In genomic region chrX:110666853-110667504, GRCm38 (mm10) we compare ENCODE assay signal across 34 mouse cellular contexts.
A peak's percentile ranks its signal among the peaks of the same experiment; 100 is the strongest.
DNase-seq lines count a peak whose midpoint lies in the region; ATAC-seq and TF ChIP-seq lines count a peak whose summit lies in the region.
"Had no signal": no experiment of that assay in that cellular context is flagged by ENCODE, and none has a peak within 500 bp of the region (broad histone marks: within the 10 kb centered on the region; RNA-seq: fewer than 3 reads in every experiment).

No protein-coding gene starts in this region.

- no peaks in the 10 kb centered on the region for H3K4me1 ChIP-seq in forebrain, embryonic 16.5 days (replicated peaks; ENCODE audit: control insufficient read depth, insufficient read depth, low read length)
- H3K4me1 ChIP-seq: embryonic facial prominence, embryonic 10.5 days; embryonic facial prominence, embryonic 15.5 days; hindbrain, embryonic 12.5 days; kidney, embryonic 15.5 days; neural tube, embryonic 12.5 days had no signal

- no peak overlapping the region for H3K9ac ChIP-seq in forebrain, embryonic 16.5 days (replicated peaks; ENCODE audit: low read depth, low read length)
- H3K9ac ChIP-seq: embryonic facial prominence, embryonic 15.5 days; hindbrain, embryonic 12.5 days; kidney, embryonic 15.5 days; liver, embryonic 14.5 days; neural tube, embryonic 12.5 days had no signal

- no peaks in the 10 kb centered on the region for H3K9me3 ChIP-seq in forebrain, embryonic 16.5 days (ENCODE audit: control insufficient read depth, low read length)
- H3K9me3 ChIP-seq: embryonic facial prominence, embryonic 10.5 days; embryonic facial prominence, embryonic 15.5 days; hindbrain, embryonic 12.5 days; kidney, embryonic 15.5 days; neural tube, embryonic 12.5 days had no signal

- ATAC-seq in forebrain, embryonic 16.5 days = peak; percentile 79
- no peak for ATAC-seq in inflammation-experienced regulatory T-cells, adult 6 months
- ATAC-seq: CD4-positive, CD25-positive, alpha-beta regulatory T cell, adult 4 months; midbrain, embryonic 16.5 days had no signal

- no peak overlapping the region for H3K4me3 ChIP-seq in layer of hippocampus, adult 2 months
- H3K4me3 ChIP-seq in forebrain, embryonic 16.5 days (replicated peaks; ENCODE audit: low read length) = no peak overlapping the region
- H3K4me3 ChIP-seq: embryonic facial prominence, embryonic 10.5 days; embryonic facial prominence, embryonic 15.5 days; gastrocnemius, adult 2 months; hindbrain, embryonic 12.5 days; kidney, embryonic 15.5 days; myocyte; neural tube, embryonic 12.5 days had no signal

- H3K27ac ChIP-seq in layer of hippocampus, adult 2 months = no peak overlapping the region
- no peak overlapping the region for H3K27ac ChIP-seq in forebrain, embryonic 16.5 days (ENCODE audit: low read length)
- H3K27ac ChIP-seq: embryonic facial prominence, embryonic 10.5 days; embryonic facial prominence, embryonic 15.5 days; gastrocnemius, adult 2 months; hindbrain, embryonic 12.5 days; kidney, embryonic 15.5 days; liver, embryonic 14.5 days; macrophage; neural tube, embryonic 12.5 days had no signal

- TF ChIP-seq CTCF in layer of hippocampus, adult 2 months (conservative IDR thresholded peaks at IDR 0.05) = no peak

- no peaks in the 10 kb centered on the region for H3K27me3 ChIP-seq in forebrain, embryonic 16.5 days (replicated peaks; ENCODE audit: control insufficient read depth, insufficient read depth, low read length)
- H3K27me3 ChIP-seq: embryonic facial prominence, embryonic 15.5 days; hindbrain, embryonic 12.5 days; kidney, embryonic 15.5 days; neural tube, embryonic 12.5 days had no signal

- DNase-seq in cerebellum, postnatal 25 days = peak; percentile 4 to 23
- no peak for DNase-seq in cerebellum, adult 11 months
- peak; percentile 2 to 10 for DNase-seq in layer of hippocampus, postnatal 10 days (ENCODE audit: low spot score in 2 of 2)
- no peak for DNase-seq in layer of hippocampus, adult 2 months (ENCODE audit: low spot score in 2 of 2)
- DNase-seq in brain, adult 2 months (ENCODE audit: low read depth, low spot score) = peak; percentile 0
- DNase-seq: adrenal gland, adult 2 months; adrenal gland, postnatal 36 days; cerebellum, adult 2 months; gastrocnemius, adult 2 months; gastrocnemius, postnatal 36 days; heart, adult 18-20 months; heart, postnatal 36 days; kidney, adult 11 months; kidney, postnatal 36 days; layer of hippocampus, postnatal 36 days; liver; lung, adult 2 months; lung, postnatal 10 days; right cerebral cortex, adult 18-20 months; spleen, adult 18-20 months; thymus, postnatal 14 days had no signal

- WGBS in forebrain, embryonic 16.5 days = 56% methylated on average over 5 of the region's 5 CpGs

- no peak overlapping the region for H3K4me2 ChIP-seq in forebrain, embryonic 16.5 days (ENCODE audit: low read length)
- H3K4me2 ChIP-seq: embryonic facial prominence, embryonic 15.5 days; heart, embryonic 11.5 days; hindbrain, embryonic 12.5 days; kidney, embryonic 15.5 days; neural tube, embryonic 12.5 days had no signal

- no peaks in the 10 kb centered on the region for H3K36me3 ChIP-seq in forebrain, embryonic 16.5 days (ENCODE audit: control insufficient read depth, insufficient read depth)
- H3K36me3 ChIP-seq: embryonic facial prominence, embryonic 10.5 days; embryonic facial prominence, embryonic 15.5 days; hindbrain, embryonic 12.5 days; kidney, embryonic 15.5 days; neural tube, embryonic 12.5 days had no signal

Comparison
In these comparisons a context has a peak if more than half of its experiments do, and no peak if none do; other contexts are left out.
1. DNase-seq: peak in cerebellum, postnatal 25 days (2 of 2), layer of hippocampus, postnatal 10 days (2 of 2) and brain, adult 2 months (single experiment); none in cerebellum, adult 11 months (single experiment) and layer of hippocampus, adult 2 months (0 of 2).